Mouse (Mus musculus) midbrain, embryonic 16.5 days (tissue): ENCODE measurements around the gene Emc10. TPM values are rescaled to one million over a fixed set of nuclear protein-coding genes. Genes with fewer than 3 reads are reported as not detected.
A peak's percentile ranks its signal among the peaks of the same experiment; 100 is the strongest.

Experiments
- ATAC-seq: fragments of 200-750 bp; cut with Nextera tagmentation; 2 replicates; pipeline ENCODE4 v1.8.0; 2017; ENCODE audit warnings: moderate TSS enrichment
- H3K27ac ChIP-seq: fragments of 300-500 bp; sonication (generic); 2 replicates; pipeline ENCODE4 v1.5.1; 2014; ENCODE audit warnings: mild to moderate bottlenecking, low read length, mixed read lengths
- H3K27me3 ChIP-seq: fragments of 300-500 bp; sonication (generic); 2 replicates; pipeline ENCODE4 v1.6.1; 2014; ENCODE audit warnings: low read depth, low read length, mixed read lengths; ENCODE audit not compliant: control insufficient read depth, insufficient read depth
- H3K36me3 ChIP-seq: fragments of 300-500 bp; sonication (generic); 2 replicates; pipeline ENCODE4 v1.6.1; 2014; ENCODE audit warnings: mild to moderate bottlenecking, low read length, moderate library complexity, mixed read lengths; ENCODE audit not compliant: control insufficient read depth, insufficient read depth
- H3K4me1 ChIP-seq: fragments of 300-500 bp; sonication (generic); 2 replicates; pipeline ENCODE4 v1.6.1; 2014; ENCODE audit warnings: mild to moderate bottlenecking, low read length, mixed read lengths; ENCODE audit not compliant: control insufficient read depth, insufficient read depth
- H3K4me2 ChIP-seq: fragments of 300-500 bp; sonication (generic); 2 replicates; pipeline ENCODE4 v1.6.1; 2014; ENCODE audit warnings: mild to moderate bottlenecking, low read length, mixed read lengths
- H3K4me3 ChIP-seq: fragments of 300-500 bp; sonication (generic); 2 replicates; pipeline ENCODE4 v1.5.1; 2014; ENCODE audit warnings: low read depth, mild to moderate bottlenecking, low read length, moderate library complexity, mixed read lengths
- H3K9ac ChIP-seq: fragments of 300-500 bp; sonication (generic); 2 replicates; pipeline ENCODE4 v1.6.1; 2014; ENCODE audit warnings: low read depth, low read length, mixed read lengths
- H3K9me3 ChIP-seq: fragments of 300-500 bp; sonication (generic); replicated peaks from 2 replicates; pipeline ENCODE4 v1.6.1; 2014; ENCODE audit warnings: mild to moderate bottlenecking, low read length, mixed read lengths; ENCODE audit not compliant: control insufficient read depth, poor library complexity, severe bottlenecking
- WGBS: fragments of 180-500 bp; shearing (Covaris S2); extraction: QIAGEN DNeasy Blood & Tissue Kit; methylation state at CpG from one replicate; pipeline ENCODE4 v1.1.7; 2014; 5-methylcytosine and 5-hydroxymethylcytosine counted together
- polyA plus RNA-seq: library from polyadenylated mRNA; unstranded; fragments of >200 nt; fragmentation: Nextera tagmentation; extraction: Ambion mirVana; gene quantifications from 2 replicates; pipeline ENCODE4 v1.2.1, GENCODE M21; 2015

The Emc10 gene
- polyA plus RNA-seq, 1 experiment from 2014 or later: 137 TPM

DNA sequence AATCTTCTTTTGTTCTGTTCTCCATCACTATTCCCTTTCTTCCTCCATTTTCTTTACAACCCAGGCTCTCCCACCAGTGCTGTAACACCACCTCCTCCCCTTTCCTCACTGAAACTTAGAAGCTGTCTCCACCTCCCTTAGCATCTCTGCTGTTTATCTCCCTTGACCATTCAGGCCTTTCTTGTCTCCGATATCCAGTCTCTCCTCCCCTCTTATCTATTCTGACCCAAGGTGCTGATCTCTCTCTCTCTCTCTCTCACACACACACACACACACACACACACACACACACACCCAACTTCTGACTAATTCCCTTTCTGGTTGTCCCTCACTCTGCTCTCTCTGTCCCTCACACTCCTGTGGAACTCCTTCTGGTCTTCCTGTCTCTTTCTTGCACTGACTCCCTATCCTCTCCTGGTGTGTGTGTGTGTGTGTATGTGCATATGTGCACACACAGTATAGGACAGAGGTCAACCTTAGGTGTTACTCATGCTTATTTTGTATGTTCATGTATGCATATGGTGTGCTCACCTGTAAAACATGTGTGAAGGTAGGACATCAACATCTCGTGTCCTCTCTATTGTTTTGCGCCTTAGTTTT lies 13.4 kb downstream of the Emc10 start:
- WGBS: 81% methylated on average over 3 of the region's 3 CpGs
- Histone ChIP-seq H3K9ac (0 out of 2 replicates have a peak overlapping the region, but pooled peaks have one; percentile 38), H3K27me3 (peaks cover 3% of the 10 kb centered on the region), H3K4me3 (no peak overlapping the region), H3K27ac (no peak overlapping the region), H3K36me3 (no peaks in the 10 kb centered on the region), H3K4me2 (no peak overlapping the region), H3K9me3 (no peaks in the 10 kb centered on the region), H3K4me1 (no peaks in the 10 kb centered on the region)
- ATAC-seq: no peak

DNA sequence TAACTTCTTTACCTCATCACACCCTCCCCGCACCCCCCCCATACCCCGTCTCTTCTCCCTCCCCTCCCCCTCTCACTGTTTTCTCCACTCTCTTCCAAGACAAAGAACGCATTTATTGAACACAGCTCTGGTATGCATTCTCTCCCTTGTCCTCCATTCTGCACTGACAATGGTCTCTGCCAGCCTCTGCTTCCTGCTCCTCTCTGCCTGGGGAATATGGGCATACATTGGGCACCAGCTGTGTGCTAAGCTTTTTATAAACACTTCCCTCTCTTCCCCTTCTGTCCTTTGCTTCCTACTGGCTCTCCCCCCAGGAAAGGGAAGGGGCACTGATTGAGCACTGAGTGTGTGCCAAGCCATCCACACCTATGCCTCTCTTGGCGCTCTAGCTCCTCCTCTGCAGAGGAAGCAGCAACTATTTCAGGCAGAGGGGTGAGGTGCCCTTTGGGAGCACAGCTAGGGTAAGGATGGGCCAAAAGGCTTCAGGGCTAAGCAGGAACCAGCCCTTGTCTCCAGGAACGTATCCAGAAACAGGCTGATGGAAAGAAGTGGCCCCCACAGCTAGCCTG lies 21.2 kb downstream of the Emc10 start:
- Histone ChIP-seq H3K4me2 (no peak overlapping the region), H3K4me1 (peaks cover 11% of the 10 kb centered on the region), H3K4me3 (no peak overlapping the region), H3K9ac (peak overlapping the region; percentile 31; the same call in 1 of the 2 replicates), H3K27me3 (no peaks in the 10 kb centered on the region; the same call in 1 of the 2 replicates), H3K27ac (peak overlapping the region; percentile 40), H3K9me3 (no peaks in the 10 kb centered on the region), H3K36me3 (no peaks in the 10 kb centered on the region)
- no peak for ATAC-seq
- WGBS: 27% methylated on average over 5 of the region's 5 CpGs

DNA sequence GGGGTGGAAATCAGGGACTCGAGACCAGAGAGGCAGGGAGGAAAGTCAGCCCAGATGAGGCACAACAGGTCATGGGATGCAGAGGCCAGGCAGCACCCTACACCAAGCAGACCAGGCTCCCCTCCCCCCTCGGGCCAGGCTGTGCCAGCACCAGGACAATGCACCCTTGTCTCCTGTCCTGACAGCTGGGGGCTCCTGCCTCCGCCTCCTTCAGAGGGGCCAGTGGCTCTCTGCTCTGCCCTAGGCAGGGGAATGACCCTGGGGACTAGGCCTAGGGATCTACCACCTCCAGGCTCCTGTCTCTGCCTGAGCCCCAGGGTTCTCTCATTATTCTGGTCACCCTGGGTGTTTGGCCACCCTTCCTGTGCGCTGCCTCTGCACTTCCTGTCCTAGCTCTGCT lies 21.9 kb downstream of the Emc10 start:
- no peak overlapping the region for H3K9ac ChIP-seq
- no peak overlapping the region for H3K4me3 ChIP-seq
- H3K27ac ChIP-seq: peak overlapping the region; percentile 40
- no peaks in the 10 kb centered on the region; the same call in 1 of the 2 replicates for H3K27me3 ChIP-seq
- H3K36me3 ChIP-seq: no peaks in the 10 kb centered on the region
- peaks cover 15% of the 10 kb centered on the region for H3K4me1 ChIP-seq
- no peak overlapping the region for H3K4me2 ChIP-seq
- no peaks in the 10 kb centered on the region for H3K9me3 ChIP-seq
- peak; percentile 56; the same call in 1 of the 2 replicates for ATAC-seq
- WGBS: 17% methylated on average over 3 of the region's 4 CpGs

DNA sequence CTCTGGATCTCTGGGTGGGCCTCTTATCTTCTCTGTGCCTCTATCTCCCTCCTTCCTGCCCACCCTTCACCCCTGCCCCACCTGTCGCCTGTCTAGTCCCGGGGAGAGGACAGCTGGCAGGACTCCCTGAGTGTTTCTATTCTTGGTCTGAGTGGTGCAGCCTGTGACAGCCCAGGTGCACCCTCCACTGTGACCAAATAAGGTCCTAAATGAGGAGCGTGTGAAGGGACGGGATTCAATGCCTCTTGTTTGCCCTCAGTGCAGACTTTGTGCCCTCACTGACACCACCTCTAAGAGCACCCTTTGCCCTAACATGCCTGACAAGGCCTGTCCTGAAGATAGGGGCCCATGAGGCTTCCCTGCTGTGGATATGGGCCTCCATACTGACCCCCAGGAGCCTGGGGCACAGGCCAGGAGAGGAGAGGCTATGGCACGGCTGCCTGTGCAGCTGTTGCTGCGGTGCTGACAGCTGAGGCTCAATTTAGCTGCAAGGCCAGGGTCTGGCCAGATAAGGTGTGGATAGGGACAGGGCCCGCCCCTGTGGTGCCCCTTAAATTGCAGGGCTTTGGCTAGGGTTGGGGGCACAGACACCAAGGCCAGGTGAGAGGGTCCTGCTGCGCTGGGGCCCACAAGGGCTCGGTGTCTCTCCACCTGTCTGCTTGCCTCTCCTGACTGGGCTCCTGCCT lies 23.2 kb downstream of the Emc10 start:
- Histone ChIP-seq H3K4me1 (peaks cover 25% of the 10 kb centered on the region), H3K27ac (no peak overlapping the region), H3K4me3 (no peak overlapping the region), H3K9ac (peak overlapping the region; percentile 30; the same call in 1 of the 2 replicates), H3K4me2 (no peak overlapping the region), H3K27me3 (no peaks in the 10 kb centered on the region; the same call in 1 of the 2 replicates), H3K9me3 (no peaks in the 10 kb centered on the region), H3K36me3 (no peaks in the 10 kb centered on the region)
- no peak for ATAC-seq
- 63% methylated on average over 9 of the region's 9 CpGs for WGBS

DNA sequence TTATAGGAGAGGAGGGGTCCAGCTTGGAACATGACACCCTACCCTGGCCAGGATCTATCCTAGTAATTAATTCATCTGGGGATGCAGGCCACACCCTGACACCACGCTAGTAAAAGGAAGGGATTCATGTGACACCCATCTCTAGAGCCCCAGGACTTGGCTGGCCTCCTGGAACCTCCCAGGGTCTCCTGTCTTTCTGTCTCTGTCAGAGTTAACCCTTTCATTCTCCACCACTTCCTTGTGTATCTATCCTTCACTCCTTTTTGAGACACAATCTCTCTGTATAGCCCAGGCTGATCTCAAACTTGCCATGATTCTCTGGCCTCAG lies 23.8 kb downstream of the Emc10 start:
- Histone ChIP-seq H3K4me3 (no peak overlapping the region), H3K9ac (no peak overlapping the region), H3K4me2 (no peak overlapping the region), H3K27me3 (no peaks in the 10 kb centered on the region), H3K36me3 (no peaks in the 10 kb centered on the region), H3K27ac (no peak overlapping the region), H3K9me3 (no peaks in the 10 kb centered on the region), H3K4me1 (peaks cover 25% of the 10 kb centered on the region)
- WGBS: 33% methylated on average over 1 of the region's 1 CpGs
- no peak for ATAC-seq

DNA sequence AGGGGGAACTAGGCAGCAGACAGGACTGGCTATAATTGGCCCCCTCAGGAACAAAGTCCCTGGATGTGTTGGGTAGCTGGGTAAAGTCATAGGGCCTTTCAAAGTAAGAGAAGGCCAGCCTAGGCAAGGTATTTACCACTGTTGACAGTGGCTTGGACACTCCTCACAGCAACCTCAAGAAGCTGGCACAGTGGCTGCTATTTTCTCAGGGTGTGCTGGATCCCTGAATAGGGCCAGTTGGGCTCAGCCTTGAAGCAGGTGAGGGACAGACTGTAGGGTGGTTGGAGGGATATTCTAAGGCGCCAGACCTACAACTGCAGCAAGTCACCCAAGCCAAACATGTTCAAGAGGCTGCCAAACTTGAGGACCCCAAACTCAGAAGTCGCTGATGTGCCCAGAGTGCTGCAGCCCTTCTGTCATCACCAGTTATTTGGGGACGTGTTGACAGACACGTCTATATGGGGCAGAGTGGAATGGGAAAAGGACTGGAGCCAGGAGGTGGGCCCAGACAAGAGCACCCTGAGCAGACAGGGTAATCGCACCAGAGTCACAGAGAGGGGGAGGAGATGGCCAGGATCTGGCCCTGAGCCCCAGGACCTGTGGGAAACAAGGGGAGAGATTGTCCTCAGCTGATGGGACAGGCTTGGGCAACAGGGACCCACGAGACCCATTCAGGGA lies 24.3 kb downstream of the Emc10 start:
- Histone ChIP-seq H3K9ac (no peak overlapping the region), H3K27me3 (no peaks in the 10 kb centered on the region), H3K27ac (no peak overlapping the region), H3K4me3 (no peak overlapping the region), H3K4me2 (no peak overlapping the region), H3K36me3 (no peaks in the 10 kb centered on the region), H3K9me3 (no peaks in the 10 kb centered on the region), H3K4me1 (peaks cover 29% of the 10 kb centered on the region)
- WGBS: 44% methylated on average over 6 of the region's 6 CpGs
- ATAC-seq: no peak

DNA sequence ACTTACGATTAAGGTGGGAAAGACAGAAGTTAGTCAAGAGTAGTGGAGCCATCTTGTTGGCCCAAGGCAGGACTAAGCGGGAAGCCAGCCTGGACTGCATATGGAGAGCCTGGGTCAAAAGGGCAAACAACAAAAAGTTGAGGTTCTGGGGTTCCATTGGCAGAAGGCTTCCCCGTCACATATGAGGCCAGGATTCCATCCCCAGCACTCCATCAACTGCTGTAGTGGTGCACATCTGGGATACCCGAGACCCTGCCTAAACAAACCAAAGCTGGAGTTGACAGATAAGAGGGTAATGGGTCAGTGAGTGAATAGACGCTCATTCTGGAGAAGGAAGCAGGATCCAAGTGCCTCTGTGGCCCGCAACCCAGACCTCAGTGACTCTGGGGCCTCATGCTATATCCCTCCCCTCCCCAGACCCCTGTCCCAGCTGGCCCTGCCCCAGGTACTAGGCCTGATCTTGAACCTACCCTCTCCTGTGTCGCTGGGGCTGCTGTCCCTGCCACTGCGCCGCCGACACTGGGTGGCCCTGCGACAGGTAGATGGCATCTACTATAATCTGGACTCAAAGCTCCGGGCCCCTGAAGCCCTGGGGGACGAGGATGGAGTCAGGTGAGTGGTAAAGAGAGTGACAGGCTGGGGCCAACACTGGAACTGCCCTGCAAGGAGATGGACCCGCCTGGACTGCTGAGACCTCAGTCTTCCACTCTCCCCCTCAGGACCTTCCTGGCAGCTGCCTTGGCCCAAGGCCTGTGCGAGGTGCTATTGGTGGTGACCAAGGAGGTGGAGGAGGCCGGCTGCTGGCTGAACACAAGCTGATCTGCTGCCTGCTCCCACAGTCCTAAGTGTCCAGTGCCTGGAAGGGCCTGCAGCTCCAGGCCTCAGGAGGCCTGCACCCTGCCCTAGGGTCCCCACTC lies 25.4 kb downstream of the Emc10 start:
- no peaks in the 10 kb centered on the region for H3K36me3 ChIP-seq
- no peak overlapping the region for H3K4me3 ChIP-seq
- H3K27me3 ChIP-seq: no peaks in the 10 kb centered on the region
- peaks cover 34% of the 10 kb centered on the region for H3K4me1 ChIP-seq
- H3K4me2 ChIP-seq: no peak overlapping the region
- H3K27ac ChIP-seq: no peak overlapping the region
- no peaks in the 10 kb centered on the region for H3K9me3 ChIP-seq
- 85% methylated on average over 16 of the region's 16 CpGs for WGBS
- H3K9ac ChIP-seq: no peak overlapping the region
- ATAC-seq: no peak
